Mouse (Mus musculus): Measurements from ENCODE around the gene 1700125H20Rik. TPM values are rescaled to one million over a fixed set of nuclear protein-coding genes. Genes with fewer than 3 reads are reported as not detected.

Gene 1700125H20Rik
- polyA plus RNA-seq, 1 experiment from 2014 or later = not detected

GRCm38 (mm10) chr11:85189110-85189509 lies 18.9 kb downstream of the 1700125H20Rik start:
- no peak overlapping the region for H3K4me3 ChIP-seq (ENCODE audit: control insufficient read depth in 1 of 2, insufficient read depth in 1 of 2, low read depth in 1 of 2, low read length in 2 of 2)
- H3K4me2 ChIP-seq (ENCODE audit: low read length) = no peak overlapping the region
- H3K27ac ChIP-seq (replicated peaks in 1 of 2; ENCODE audit: control insufficient read depth in 1 of 2, insufficient read depth in 1 of 2, low read depth in 2 of 2, low read length in 2 of 2) = no peak overlapping the region
- H3K36me3 ChIP-seq (ENCODE audit: control insufficient read depth, insufficient read depth, low read length) = peaks cover 60% of the 10 kb centered on the region
- H3K27me3 ChIP-seq (ENCODE audit: control insufficient read depth, insufficient read depth, low read length) = no peaks in the 10 kb centered on the region
- WGBS = 82% methylated on average over 4 of the region's 4 CpGs
- ATAC-seq (ENCODE audit: insufficient number of reproducible peaks, insufficient read depth, low FRiP score, low read depth) = no peak
- H3K4me1 ChIP-seq (ENCODE audit: control insufficient read depth in 2 of 2, insufficient read depth in 2 of 2, low read length in 2 of 2) = no peaks in the 10 kb centered on the region
- no peaks in the 10 kb centered on the region for H3K9me3 ChIP-seq (ENCODE audit: control insufficient read depth, low read length)
- H3K9ac ChIP-seq (ENCODE audit: low read length) = no peak overlapping the region

DNA sequence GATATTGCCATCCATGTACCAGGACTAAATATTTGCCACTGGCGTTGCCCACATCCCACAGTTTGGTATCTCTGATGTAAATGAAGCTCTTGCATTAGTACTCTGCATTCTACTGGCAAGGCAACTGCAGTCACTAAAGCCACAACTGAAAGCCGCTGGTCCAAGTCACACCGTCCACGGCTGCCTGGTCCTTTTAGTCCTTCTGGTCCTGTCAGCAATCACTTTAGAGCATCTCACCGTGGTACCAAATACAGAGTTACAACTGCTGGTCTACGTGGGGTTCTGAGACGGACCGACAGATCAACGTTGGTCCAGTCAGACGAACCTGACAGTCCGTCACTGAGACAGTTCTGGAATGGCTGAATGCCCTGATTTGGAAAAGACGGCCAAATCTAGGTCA lies 20.5 kb downstream of the 1700125H20Rik start:
- no peaks in the 10 kb centered on the region for H3K27me3 ChIP-seq (ENCODE audit: control insufficient read depth, insufficient read depth, low read length)
- 90% methylated on average over 12 of the region's 12 CpGs for WGBS
- H3K9ac ChIP-seq (ENCODE audit: low read length) = no peak overlapping the region
- H3K4me3 ChIP-seq (ENCODE audit: control insufficient read depth in 1 of 2, insufficient read depth in 1 of 2, low read depth in 1 of 2, low read length in 2 of 2) = no peak overlapping the region
- no peak for ATAC-seq (ENCODE audit: insufficient number of reproducible peaks, insufficient read depth, low FRiP score, low read depth)
- H3K4me1 ChIP-seq (ENCODE audit: control insufficient read depth in 2 of 2, insufficient read depth in 2 of 2, low read length in 2 of 2) = no peaks in the 10 kb centered on the region
- H3K9me3 ChIP-seq (ENCODE audit: control insufficient read depth, low read length) = no peaks in the 10 kb centered on the region
- no peak overlapping the region for H3K4me2 ChIP-seq (ENCODE audit: low read length)
- H3K36me3 ChIP-seq (ENCODE audit: control insufficient read depth, insufficient read depth, low read length) = peaks cover 75% of the 10 kb centered on the region
- no peak overlapping the region for H3K27ac ChIP-seq (replicated peaks in 1 of 2; ENCODE audit: control insufficient read depth in 1 of 2, insufficient read depth in 1 of 2, low read depth in 2 of 2, low read length in 2 of 2)

DNA sequence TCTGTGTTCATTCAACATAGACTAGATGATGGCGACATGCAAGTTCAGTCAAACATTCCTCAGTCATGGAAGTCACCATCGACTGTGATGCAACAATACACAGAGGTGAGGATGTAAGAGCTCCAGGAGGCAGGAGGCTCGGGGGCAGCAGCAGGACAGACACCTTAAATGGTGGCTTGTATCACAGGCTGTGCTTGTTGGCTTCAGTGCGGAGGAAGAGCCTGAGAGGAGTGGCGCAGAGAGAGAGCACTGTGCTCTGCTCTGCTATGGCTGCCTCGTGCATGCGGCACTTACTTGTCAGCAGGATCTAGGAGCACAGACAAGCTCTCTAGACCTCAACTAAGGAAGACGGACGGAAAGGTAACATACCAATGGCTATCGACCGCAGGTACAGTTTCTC lies 24.0 kb downstream of the 1700125H20Rik start:
- H3K27me3 ChIP-seq (ENCODE audit: control insufficient read depth, insufficient read depth, low read length) = no peaks in the 10 kb centered on the region
- H3K9me3 ChIP-seq (ENCODE audit: control insufficient read depth, low read length) = no peaks in the 10 kb centered on the region
- no peak overlapping the region for H3K27ac ChIP-seq (replicated peaks in 1 of 2; ENCODE audit: control insufficient read depth in 1 of 2, insufficient read depth in 1 of 2, low read depth in 2 of 2, low read length in 2 of 2)
- no peak overlapping the region for H3K9ac ChIP-seq (ENCODE audit: low read length)
- 95% methylated on average over 11 of the region's 11 CpGs for WGBS
- ATAC-seq (ENCODE audit: insufficient number of reproducible peaks, insufficient read depth, low FRiP score, low read depth) = no peak
- peaks cover 97% of the 10 kb centered on the region for H3K36me3 ChIP-seq (ENCODE audit: control insufficient read depth, insufficient read depth, low read length)
- H3K4me1 ChIP-seq (ENCODE audit: control insufficient read depth in 2 of 2, insufficient read depth in 2 of 2, low read length in 2 of 2) = no peaks in the 10 kb centered on the region
- H3K4me2 ChIP-seq (ENCODE audit: low read length) = no peak overlapping the region
- H3K4me3 ChIP-seq (ENCODE audit: control insufficient read depth in 1 of 2, insufficient read depth in 1 of 2, low read depth in 1 of 2, low read length in 2 of 2) = no peak overlapping the region

- Histone ChIP-seq H3K4me3 (ENCODE audit: control insufficient read depth in 1 of 2, insufficient read depth in 1 of 2, low read depth in 1 of 2, low read length in 2 of 2) (no peak overlapping the region), H3K27ac (replicated peaks in 1 of 2; ENCODE audit: control insufficient read depth in 1 of 2, insufficient read depth in 1 of 2, low read depth in 2 of 2, low read length in 2 of 2) (no peak overlapping the region), H3K27me3 (ENCODE audit: control insufficient read depth, insufficient read depth, low read length) (no peaks in the 10 kb centered on the region), H3K4me2 (ENCODE audit: low read length) (no peak overlapping the region), H3K4me1 (ENCODE audit: control insufficient read depth in 2 of 2, insufficient read depth in 2 of 2, low read length in 2 of 2) (no peaks in the 10 kb centered on the region), H3K9me3 (ENCODE audit: control insufficient read depth, low read length) (no peaks in the 10 kb centered on the region), H3K36me3 (ENCODE audit: control insufficient read depth, insufficient read depth, low read length) (peaks cover 97% of the 10 kb centered on the region), H3K9ac (ENCODE audit: low read length) (no peak overlapping the region)
- WGBS = 76% methylated on average over 9 of the region's 9 CpGs
- no peak for ATAC-seq (ENCODE audit: insufficient number of reproducible peaks, insufficient read depth, low FRiP score, low read depth)
Observed at GRCm38 (mm10) chr11:85196046-85196445, 25.8 kb downstream of the 1700125H20Rik start.

DNA sequence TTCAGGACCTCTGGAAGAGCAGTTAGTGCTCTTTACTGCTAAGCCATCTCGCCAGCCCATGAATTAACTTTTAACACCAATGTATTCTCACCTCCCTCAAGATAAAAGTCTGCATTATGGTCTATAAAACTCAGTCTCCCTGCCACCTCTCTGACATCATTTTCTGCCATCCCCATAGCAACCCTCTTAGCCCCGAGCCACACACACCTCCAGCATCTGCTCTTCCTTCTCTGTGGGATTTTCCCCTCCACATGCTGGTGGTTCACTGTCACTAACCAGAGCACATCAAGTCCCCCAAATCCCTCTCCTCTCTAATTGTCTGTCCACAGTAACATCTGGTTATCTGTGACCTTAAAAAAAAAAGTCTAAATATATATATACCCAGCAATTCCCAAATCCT lies 28.7 kb downstream of the 1700125H20Rik start:
- no peaks in the 10 kb centered on the region for H3K9me3 ChIP-seq (ENCODE audit: control insufficient read depth, low read length)
- no peak overlapping the region for H3K4me3 ChIP-seq (ENCODE audit: control insufficient read depth in 1 of 2, insufficient read depth in 1 of 2, low read depth in 1 of 2, low read length in 2 of 2)
- 83% methylated on average over 2 of the region's 2 CpGs for WGBS
- H3K4me2 ChIP-seq (ENCODE audit: low read length) = no peak overlapping the region
- no peak overlapping the region for H3K9ac ChIP-seq (ENCODE audit: low read length)
- H3K27me3 ChIP-seq (ENCODE audit: control insufficient read depth, insufficient read depth, low read length) = no peaks in the 10 kb centered on the region
- peaks cover 98% of the 10 kb centered on the region for H3K36me3 ChIP-seq (ENCODE audit: control insufficient read depth, insufficient read depth, low read length)
- no peaks in the 10 kb centered on the region for H3K4me1 ChIP-seq (ENCODE audit: control insufficient read depth in 2 of 2, insufficient read depth in 2 of 2, low read length in 2 of 2)
- no peak for ATAC-seq (ENCODE audit: insufficient number of reproducible peaks, insufficient read depth, low FRiP score, low read depth)
- H3K27ac ChIP-seq (replicated peaks in 1 of 2; ENCODE audit: control insufficient read depth in 1 of 2, insufficient read depth in 1 of 2, low read depth in 2 of 2, low read length in 2 of 2) = no peak overlapping the region

DNA sequence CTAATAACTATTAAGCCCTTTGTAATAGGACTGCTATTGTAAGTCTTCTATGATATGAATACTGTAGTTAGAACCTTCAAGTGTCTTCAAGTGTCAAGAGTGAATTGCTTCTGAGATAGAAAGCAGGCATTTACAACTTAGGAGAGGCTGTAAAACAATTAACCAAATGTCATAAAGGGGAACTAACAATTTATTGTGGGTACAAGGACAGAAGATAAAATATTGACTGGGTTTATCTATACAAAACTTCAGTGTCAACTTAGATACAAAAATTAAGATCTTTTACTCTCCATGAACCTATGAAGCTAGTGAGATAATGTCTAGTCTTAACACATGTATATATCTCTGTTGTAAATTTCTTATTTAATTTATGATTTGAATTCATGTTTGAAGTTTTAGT lies 36.0 kb downstream of the 1700125H20Rik start:
- Histone ChIP-seq H3K9me3 (ENCODE audit: control insufficient read depth, low read length) (no peaks in the 10 kb centered on the region), H3K4me2 (ENCODE audit: low read length) (no peak overlapping the region), H3K4me3 (ENCODE audit: control insufficient read depth in 1 of 2, insufficient read depth in 1 of 2, low read depth in 1 of 2, low read length in 2 of 2) (no peak overlapping the region), H3K27me3 (ENCODE audit: control insufficient read depth, insufficient read depth, low read length) (no peaks in the 10 kb centered on the region), H3K36me3 (ENCODE audit: control insufficient read depth, insufficient read depth, low read length) (peaks cover 94% of the 10 kb centered on the region), H3K4me1 (ENCODE audit: control insufficient read depth in 2 of 2, insufficient read depth in 2 of 2, low read length in 2 of 2) (no peaks in the 10 kb centered on the region), H3K27ac (replicated peaks in 1 of 2; ENCODE audit: control insufficient read depth in 1 of 2, insufficient read depth in 1 of 2, low read depth in 2 of 2, low read length in 2 of 2) (no peak overlapping the region), H3K9ac (ENCODE audit: low read length) (no peak overlapping the region)
- ATAC-seq (ENCODE audit: insufficient number of reproducible peaks, insufficient read depth, low FRiP score, low read depth) = no peak

GRCm38 (mm10) chr11:85211151-85211550 lies 40.9 kb downstream of the 1700125H20Rik start:
- H3K9ac ChIP-seq (ENCODE audit: low read length) = no peak overlapping the region
- no peaks in the 10 kb centered on the region; a peak in 1 of 4 replicates for H3K4me1 ChIP-seq (ENCODE audit: control insufficient read depth in 2 of 2, insufficient read depth in 2 of 2, low read length in 2 of 2)
- 93% methylated on average over 2 of the region's 2 CpGs for WGBS
- H3K4me3 ChIP-seq (ENCODE audit: control insufficient read depth in 1 of 2, insufficient read depth in 1 of 2, low read depth in 1 of 2, low read length in 2 of 2) = no peak overlapping the region
- no peaks in the 10 kb centered on the region for H3K9me3 ChIP-seq (ENCODE audit: control insufficient read depth, low read length)
- H3K36me3 ChIP-seq (ENCODE audit: control insufficient read depth, insufficient read depth, low read length) = peaks cover 95% of the 10 kb centered on the region
- no peak for ATAC-seq (ENCODE audit: insufficient number of reproducible peaks, insufficient read depth, low FRiP score, low read depth)
- no peak overlapping the region for H3K4me2 ChIP-seq (ENCODE audit: low read length)
- no peak overlapping the region for H3K27ac ChIP-seq (replicated peaks in 1 of 2; ENCODE audit: control insufficient read depth in 1 of 2, insufficient read depth in 1 of 2, low read depth in 2 of 2, low read length in 2 of 2)
- no peaks in the 10 kb centered on the region for H3K27me3 ChIP-seq (ENCODE audit: control insufficient read depth, insufficient read depth, low read length)

DNA sequence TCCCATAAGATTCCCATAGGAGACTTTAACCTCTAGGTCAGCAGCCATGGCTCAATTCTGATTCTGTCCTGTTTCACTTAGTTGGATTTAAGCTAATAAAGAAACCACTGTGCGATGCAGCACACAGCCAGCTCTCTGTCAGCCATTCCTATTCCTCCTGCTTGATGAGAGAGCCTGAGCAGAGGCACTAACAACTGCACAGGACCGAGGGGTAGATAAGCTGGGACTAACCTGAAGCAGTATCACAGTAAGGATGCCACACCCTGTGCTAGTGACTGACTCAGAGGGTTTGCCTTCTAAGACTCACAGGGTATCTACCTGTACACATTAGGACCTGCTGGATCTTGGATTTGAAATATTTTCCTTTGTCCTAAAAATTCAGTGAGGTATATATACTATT lies 43.0 kb downstream of the 1700125H20Rik start:
- Histone ChIP-seq H3K4me2 (ENCODE audit: low read length) (no peak overlapping the region), H3K36me3 (ENCODE audit: control insufficient read depth, insufficient read depth, low read length) (peaks cover 77% of the 10 kb centered on the region), H3K27me3 (ENCODE audit: control insufficient read depth, insufficient read depth, low read length) (no peaks in the 10 kb centered on the region), H3K9me3 (ENCODE audit: control insufficient read depth, low read length) (no peaks in the 10 kb centered on the region), H3K4me3 (ENCODE audit: control insufficient read depth in 1 of 2, insufficient read depth in 1 of 2, low read depth in 1 of 2, low read length in 2 of 2) (no peak overlapping the region), H3K27ac (replicated peaks in 1 of 2; ENCODE audit: control insufficient read depth in 1 of 2, insufficient read depth in 1 of 2, low read depth in 2 of 2, low read length in 2 of 2) (no peak overlapping the region), H3K4me1 (ENCODE audit: control insufficient read depth in 2 of 2, insufficient read depth in 2 of 2, low read length in 2 of 2) (no peaks in the 10 kb centered on the region; a peak in 2 of 4 replicates), H3K9ac (ENCODE audit: low read length) (no peak overlapping the region)
- no peak for ATAC-seq (ENCODE audit: insufficient number of reproducible peaks, insufficient read depth, low FRiP score, low read depth)
- WGBS = 76% methylated on average over 2 of the region's 2 CpGs

All from heart, embryonic 14.5 days (tissue).